Mouse (Mus musculus) adrenal gland (tissue): ENCODE data around the gene Aatk.

Experiments
- intact Hi-C: fragments of 180-260 bp; cut with DNase I; formaldehyde crosslinking; loops from one replicate; pipeline ENCODE4 v1.15.1; 2025

Aatk gene

DNA sequence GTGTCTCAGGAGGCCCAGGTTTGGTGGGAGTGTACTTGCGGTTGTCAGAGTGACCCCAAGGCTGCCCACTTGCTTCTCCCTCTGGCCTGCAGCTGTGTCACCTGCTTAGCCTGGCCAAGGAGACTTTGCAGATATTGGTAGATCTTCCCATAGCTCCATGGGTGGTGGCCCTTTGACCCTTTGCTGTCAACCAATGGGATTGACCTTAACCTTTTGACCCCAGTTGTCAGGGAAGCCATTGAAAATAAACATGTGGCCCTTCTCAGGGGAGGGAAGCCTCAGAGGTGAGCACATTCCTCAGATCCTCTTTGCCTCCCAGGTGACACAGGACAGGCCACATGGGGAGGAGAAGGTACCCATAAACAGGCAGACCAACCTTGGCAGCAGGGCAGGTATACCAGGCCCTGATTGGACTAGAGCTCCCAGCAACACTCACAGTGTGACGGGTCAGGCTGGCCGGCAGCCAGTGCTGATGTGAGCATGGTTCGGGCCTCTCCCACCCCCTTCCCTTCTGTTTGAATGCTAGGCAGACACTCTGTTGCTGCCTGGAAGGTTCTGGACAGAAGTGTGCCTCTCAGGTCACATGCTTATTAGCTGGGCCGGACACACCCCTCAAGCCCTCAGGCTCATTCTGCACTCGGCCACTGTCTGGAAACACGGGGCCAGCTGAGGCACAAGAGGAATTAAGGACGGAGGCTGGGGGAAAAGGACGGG, 17.4 kb downstream of the Aatk start:
- intact Hi-C loops = loop anchor here (5.0 to 10.0 kb wide), 2 partner anchors 63 to 275 kb away; no protein-coding TSS in a partner anchor

DNA sequence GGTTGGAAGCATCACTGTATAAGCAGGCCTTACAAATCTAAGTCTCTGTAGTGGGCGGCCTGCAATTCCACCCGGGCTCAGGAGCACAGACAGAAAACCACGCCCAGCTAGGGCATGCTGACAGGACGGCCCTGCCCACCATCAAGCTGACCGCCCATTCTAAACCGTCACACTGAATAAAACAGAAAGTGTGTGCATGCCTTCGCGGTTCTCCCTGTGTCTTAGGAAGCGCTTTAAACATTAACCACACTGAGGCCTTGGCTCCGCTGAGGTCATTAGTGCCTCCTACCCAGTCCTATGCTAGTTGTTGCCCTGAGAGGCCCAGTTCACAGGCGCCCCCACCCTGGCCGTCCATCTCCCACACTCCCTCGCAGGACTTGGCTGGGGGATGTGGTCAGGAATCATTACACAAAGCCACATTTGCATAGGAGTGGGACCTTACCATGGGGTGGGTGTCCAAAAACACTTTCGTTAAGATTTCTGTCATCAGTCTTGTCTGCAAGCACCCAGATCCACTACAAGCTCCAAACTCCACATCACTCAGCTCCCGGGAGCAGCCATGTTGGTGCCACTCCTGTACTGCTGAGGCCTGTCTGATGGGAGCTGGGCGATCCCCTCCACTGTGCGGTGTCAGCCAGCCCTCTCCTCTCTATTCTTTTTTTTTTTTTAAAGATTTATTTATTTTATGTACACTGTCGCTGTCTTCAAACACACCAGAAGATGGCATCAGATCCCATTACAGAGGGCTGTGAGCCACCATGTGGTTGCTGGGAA, 18.5 kb downstream of the Aatk start:
- intact Hi-C loops = no loop called here

DNA sequence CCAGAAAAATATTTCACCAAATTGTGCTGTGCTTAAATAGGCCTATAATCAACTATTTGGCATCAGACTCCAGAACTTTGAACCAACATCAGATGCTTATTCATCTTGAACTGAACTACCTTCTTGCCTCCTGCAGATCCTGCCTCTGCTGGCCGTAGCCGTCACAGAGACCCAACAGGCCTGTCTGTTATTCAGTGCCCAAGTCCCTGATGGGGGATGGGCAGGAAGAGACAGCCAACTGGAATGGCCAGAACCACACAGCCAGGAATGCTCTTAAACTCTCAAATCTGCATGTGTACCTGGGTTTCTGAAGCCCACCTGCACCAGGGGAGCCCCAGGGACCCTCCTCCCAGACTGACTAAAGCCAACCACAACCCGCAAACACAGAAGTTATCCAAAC, 20.0 kb downstream of the Aatk start:
- intact Hi-C loops = no loop called here

DNA sequence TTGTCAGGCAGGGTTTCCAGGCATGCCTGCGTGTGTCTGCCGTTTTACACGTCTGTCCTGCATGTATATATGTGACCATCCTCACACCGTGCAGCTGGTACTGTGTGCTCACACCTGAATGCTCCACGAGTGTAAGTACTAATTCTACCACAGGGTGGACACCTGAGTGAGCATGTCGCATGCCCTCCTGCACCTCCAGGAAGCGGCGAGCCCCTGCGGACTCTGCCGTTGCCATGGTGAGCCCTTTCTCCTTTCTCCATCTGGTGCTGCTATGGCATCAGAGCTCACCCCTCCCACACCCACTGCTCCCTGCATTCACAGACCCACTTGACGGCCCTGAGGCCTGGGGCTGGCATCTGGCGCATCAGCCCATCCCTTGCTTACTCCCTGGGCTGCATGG, 24.1 kb downstream of the Aatk start:
- intact Hi-C loops = no loop called here

DNA sequence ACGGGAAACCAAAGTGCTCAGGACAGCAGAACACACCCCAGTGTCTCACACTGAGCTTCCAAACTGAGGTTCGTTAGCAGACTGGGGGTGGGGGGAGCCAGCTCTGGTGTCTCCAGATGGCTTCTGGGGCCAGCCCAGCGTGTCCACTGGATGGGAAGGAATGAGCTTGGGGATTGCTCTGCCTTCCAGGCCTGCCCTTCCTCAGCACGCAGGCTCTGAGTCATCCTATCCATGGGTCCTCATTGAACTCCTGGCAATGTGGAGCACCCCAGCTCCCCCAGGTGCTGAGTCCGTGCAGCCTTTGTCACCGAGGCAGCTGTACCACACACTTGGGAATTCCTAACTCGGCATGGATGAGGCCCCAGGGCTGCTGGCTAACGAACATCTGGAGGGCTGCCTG, 24.8 kb downstream of the Aatk start:
- intact Hi-C loops = no loop called here

DNA sequence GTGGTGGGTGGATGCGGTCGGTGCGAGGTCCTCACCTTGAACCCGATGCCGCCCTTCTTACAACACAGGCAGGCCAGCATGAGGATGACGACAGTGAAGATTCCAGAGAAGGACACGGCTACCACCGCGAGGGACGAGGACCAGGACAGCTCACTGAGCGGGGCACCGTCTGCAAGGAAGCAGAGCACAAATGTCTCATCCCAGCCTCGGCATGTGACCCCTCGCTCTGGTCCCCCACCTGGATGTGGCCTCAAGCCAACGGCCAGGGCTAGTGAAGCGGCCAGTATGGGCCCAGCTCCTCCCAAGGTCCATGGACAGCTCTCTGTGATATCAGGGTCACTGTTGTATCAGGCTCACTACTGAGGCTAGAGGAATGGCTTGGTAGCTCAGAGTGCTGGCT, 25.6 kb downstream of the Aatk start:
- intact Hi-C loops = no loop called here

DNA sequence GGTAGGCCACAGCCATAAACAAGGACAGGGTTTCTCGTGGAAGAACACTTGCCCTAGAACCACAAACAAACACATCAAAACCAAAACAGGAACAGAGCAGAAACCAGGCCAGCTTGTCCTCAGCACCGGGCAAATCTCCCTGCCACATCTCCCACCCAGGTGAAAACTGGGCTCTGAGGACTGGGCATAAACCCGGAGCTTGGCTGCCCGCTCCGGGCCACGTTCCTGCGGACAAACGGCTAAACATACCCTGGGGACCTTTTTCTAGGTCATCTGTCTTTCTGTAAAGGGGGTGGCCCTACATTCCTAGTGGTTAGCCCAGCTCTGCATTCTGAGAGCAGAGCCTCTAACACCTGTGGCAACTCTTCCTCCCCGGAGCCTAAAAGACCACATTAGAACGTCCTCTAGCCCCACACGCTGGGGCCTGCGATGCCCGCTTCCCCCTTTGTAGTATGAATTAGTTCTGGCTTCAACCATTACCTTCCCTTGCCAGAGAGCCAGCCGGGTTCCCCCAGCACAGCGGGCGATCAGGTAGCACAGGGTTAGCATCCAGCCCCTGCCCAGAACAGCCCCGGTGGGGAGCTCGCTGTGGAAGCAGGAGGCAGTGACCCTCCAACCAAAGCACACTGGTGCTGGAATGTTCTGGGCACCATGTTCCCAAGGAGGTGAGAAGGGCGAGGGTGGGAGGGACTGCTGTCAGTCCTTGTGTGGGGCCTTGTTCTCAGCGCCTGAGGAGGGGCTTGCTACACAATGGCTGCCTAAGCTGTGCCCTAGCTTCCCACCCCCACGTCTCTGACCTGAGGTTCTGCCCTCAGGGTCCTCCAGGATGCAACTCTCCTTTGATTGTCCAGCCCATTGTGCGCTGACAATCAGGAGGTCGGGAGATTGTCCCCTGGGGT, 27.2 kb downstream of the Aatk start:
- intact Hi-C loops = no loop called here

DNA sequence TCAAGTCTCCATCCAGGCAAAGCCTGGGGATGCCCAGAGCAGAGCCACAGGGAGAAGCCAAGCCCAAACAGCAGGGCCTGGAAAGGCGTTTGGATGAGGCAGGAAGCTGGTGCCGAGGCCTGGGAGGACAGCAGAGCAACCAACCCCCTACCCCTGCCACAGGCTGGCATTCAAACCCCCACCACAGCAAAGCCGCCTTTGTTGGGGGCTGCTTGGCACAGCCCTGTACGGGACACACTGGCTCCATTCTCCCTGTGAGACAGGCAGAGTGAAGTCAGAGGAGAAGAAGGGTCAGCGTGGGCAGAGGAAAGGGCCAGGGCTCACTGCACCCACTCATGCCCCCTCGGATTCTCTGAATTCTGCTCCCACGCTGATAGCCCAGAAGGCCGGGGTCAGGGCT, 30.0 kb downstream of the Aatk start:
- intact Hi-C loops = no loop called here

DNA sequence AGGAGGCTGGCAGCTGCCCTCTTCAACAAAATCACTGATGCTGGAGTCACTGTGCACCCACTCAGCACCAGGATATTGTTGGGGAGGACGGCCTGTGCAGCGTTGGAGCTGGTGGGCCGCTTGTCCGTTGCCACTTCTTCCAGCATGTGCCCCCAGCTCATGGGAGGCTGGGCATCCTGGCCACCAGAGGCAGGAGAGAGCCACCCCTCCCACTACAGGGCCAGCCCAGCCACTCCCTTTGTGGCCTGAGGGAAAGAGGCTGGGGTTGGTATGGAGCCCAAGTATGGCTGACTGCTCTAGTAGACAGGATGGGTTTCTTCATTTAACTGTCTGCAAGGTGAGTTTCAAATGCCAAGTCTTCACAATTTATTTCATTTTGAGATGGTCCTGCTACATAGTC, 32.2 kb downstream of the Aatk start:
- intact Hi-C loops = no loop called here

DNA sequence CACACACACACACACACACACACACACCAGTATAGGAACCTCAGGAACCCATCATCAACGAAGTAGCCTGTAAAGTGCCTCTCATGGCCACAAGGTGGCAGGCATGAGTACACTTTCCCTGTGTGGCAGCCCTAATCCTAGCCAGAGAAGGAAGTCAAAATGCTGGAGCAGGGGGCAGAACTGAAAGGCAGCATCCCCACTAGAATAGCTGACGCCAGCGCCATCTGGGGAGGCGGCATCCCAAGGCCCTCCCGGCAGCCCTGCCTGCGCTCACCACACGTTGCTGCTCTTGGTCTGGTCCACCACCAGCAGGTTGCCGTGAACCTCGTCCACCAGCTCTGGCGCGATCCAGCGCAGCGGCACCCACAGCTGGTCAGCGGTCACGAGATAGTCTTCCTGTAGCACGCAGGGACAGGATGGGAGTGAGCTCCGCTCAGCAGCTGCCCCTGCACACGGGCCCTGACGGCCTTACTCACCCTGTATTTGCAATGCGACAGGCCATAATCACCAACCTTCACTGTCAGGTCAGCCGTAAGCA, 33.7 kb downstream of the Aatk start:
- intact Hi-C loops = no loop called here

DNA sequence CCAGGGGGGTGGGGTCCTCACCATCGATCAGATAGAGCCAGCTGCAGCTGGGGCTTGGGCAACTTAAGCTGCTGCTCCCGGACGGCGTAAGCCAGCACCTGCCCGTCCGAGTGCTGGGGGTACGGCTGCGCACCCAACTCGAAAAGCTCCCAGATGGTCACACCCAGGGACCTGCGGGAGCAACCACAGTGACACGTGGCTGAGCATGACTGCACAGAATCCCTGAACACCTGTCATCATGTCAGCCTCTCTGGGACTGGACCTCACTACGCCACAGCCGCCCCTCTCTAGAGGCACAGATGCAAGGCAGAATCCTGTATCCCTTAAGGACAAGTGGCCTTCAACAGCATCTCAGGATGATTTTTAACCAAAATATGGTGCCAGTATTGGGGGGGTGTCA, 34.3 kb downstream of the Aatk start:
- intact Hi-C loops = no loop called here

DNA sequence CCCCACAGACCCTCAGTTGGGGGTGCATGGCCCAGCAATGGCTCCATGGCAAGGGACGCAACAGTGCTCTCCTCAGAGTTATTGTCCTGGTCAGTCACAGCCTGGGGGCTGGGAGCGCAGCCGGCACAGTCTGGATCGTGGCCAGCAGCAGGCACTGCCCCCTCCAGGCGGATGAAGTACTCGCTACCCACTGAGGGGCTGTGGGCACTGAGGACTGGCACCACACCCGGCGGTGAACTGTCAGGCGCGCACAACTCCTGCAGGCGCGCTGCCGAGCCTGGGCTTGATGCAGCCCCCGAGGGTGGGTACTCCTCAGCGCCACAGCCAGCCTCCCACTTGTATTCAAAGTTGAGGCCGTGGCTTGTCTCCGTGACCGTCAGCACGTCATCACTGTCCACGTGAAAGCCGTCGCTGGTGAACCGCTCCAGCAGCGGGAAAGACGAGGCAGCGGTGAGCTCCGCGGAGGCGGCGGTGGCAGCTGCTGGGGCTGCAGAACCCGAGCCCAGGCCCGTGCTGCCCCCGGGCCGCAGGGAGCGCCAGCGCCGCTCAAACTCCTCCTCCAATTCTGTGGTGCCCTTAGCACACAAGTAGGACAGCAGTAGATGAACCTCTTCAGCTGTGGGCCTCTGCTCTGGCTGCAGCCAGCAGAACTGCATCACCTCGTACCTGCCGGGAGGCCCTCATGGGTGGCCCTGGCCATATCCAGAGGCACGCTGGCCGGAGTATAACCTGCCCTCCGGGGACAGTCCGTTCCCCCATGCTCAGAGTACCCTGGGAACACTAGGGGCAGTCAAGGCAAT, 35.0 kb downstream of the Aatk start:
- intact Hi-C loops = no loop called here

DNA sequence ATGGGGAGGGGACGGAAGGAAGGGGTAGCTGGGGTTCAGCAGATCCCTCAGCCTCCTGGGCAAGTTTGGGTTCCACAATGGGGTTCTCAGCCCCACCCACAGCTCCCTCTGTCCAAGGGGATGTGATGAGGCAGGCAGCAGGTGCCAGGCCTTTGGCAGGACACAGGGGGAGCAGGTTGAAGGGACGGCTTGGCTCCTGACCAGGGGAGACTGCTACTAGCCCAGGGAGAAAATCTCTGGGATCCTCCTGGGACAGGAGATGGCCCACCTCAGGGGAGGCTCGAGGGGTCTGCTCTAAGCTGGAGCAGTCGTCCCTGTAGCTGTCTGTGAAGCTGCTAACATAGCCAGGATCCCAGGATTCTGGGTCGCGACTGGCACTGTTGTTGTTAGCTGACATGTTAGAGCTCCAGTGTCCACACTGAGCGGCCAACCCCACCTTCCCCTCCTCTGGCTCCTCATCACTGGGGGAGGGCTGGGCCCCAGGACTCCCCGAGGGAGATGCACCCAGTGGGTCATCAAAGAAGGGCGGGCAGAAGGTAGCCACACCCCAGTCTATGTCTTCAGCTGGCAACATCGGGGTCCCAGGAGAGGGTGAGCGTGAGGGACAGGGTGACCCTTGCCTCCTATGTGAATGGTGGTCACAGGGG, 35.7 kb downstream of the Aatk start:
- intact Hi-C loops = no loop called here

DNA sequence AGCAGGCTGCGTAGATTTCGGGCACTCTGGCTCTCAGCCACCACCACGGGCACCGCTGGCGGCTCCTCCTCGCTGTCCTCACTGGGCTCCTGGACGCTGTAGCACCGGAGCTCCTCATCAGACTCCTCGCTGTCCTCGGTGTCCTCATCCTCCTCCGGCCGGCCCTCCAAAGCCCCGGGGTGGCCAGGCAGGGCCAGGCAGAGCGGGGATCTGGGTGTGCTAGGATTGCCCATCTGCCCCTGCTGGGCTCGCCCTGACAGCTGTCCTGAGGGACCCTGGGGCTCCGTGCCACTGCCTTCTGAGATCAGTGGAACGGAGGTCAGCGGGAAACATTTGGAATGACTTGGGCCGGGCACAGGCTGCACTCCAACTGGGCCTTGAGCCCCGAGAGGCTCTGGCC, 37.0 kb downstream of the Aatk start:
- intact Hi-C loops = no loop called here

DNA sequence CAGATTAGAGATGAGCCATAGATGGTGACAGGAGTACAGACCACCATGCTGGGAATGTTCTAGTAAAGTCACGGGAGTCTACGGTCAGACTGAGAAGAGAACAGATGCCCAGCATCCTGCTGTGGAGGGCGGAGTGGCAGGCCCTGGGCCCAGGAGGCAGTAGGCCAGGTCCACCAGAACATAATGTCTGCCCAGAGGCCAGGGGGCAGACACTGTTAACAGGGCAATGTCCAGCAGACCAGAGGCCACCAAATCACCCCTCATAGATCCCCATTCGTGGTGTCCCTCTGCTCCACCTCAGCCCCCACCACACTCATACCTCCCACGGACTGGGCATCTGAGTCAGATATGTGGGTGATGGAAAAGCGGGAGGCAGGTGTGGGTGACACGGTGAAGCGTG, 38.0 kb downstream of the Aatk start:
- intact Hi-C loops = no loop called here

DNA sequence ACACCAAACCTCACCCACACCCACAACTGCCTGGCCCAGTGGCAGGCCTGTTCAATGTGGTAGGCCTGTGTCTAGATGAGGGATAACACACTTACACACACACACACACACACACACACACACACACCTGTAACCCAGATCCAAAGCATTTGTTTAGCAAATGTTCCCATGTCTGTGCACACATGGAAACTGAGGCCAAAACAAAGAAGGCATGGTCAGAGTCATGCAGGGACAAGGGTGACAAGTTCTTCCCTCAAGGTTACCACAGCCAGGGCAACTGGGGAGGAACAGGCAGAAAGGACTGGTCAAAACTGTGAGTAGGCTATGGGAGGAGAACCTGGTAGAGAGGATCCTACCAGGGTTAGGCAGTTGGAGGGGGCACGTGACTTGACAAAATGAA, 38.5 kb downstream of the Aatk start:
- intact Hi-C loops = no loop called here

DNA sequence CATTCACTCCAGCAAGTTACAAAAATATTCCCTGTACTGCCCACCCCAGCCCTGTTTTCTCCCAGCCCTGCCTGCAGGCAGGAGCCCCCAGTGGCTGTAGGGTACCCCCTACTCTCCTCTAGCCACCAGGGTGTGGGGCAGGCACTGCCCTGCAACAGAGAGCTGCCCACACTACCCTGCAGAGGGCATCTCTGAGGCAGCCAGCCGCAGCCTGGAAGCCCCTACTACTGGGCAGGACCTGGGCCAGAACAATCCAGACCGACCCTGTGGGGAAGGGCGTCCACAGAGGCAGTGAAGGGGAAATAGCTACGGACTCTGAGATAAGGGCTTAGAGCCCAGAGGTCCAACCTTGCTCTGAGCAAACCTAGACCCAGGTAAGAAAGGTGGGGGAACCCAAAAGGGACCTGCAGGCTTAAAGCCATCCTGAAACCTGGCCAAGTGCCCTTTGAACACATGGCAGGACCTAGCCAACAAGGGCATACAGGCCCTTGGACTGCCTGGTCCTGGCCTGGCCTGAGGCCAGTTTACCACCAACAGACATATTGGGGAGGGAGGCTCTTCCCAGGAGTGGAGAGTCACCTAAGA, 39.4 kb downstream of the Aatk start:
- intact Hi-C loops = no loop called here

DNA sequence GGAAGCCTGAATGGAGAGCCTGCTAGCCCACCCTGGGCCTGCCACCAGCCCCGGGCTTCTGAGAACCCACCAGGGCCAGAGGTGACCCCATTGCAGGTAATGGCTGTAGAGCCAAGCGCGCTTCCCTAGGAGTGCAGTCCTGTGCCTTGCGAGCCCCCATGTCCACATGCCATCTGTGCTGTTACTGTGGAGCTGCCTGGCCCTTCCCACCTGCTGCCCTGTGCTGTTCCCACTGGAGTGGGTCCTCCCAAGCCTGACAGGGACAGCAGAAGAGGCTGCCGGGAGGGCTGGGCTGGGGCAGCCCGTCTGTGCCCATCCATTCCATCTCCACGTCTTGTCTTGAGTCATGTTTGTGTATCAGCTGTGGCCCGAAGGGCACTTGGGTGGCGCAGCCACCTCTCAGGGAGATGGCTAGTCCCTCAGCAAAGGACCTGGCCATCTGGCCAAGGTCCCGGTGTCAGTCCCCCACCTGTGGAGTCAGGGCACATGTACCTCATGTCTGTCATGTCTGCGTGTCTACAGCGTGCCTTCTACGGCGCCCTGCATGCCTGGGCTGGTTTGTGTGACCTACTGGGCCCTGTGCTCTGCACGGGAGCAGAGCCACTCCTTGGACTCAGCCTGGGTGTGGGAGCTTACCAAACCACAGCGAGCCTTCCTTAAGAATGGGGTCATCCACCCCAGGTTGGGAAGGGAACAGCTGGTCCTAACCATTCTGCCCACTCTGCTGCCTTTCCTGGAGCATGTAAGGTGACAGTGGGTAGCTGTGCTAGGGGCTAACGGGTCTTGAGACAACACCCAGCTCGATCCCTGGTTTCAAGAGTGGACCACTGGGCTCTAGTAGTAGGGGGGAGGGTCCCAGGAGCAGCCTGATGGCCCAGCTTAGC, 41.3 kb downstream of the Aatk start:
- intact Hi-C loops = no loop called here

DNA sequence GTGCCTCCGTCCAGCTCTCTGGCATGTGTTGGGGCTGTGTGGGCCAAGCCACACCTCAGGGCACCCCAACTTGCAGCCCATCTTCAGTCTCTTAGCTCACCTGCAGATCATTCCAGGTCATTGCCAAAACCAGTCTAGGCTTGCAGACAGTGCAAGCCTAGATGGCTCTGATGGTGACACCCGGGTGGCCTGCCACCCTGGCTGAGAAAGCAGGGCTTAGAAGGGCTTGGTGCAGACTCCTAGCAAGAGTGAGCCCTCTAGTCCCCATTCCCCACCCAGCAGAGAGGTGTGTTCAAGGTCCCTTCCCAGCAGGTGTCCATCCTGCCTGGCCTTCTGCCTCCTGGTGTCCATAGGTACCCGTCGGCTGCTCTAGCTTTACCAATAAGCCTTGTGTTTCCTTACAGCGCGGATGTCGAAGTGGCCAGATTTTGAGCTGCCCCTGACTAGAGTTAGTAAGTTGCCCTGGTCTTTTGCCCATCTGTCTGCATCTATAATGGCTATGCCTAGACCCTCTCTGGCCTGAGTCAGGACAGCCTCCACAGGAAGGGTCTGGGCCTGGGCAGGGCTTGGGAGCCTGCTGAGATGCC, 44.2 kb downstream of the Aatk start:
- intact Hi-C loops = no loop called here
